Mouse (Mus musculus) intestine, embryonic 15.5 days (tissue): ENCODE results near the gene Bloc1s3. TPM values are rescaled to one million over a fixed set of nuclear protein-coding genes. Genes with fewer than 3 reads are reported as not detected.

ENCODE experiments used
- ATAC-seq: fragments of 200-750 bp; cut with Nextera tagmentation; 2 replicates; pipeline ENCODE4 v1.8.0; 2017; ENCODE audit warnings: moderate TSS enrichment, moderate library complexity
- H3K27ac ChIP-seq: fragments of 300-500 bp; sonication (generic); 2 replicates; pipeline ENCODE4 v1.5.1; 2015; ENCODE audit warnings: mild to moderate bottlenecking, inconsistent platforms
- H3K27me3 ChIP-seq: fragments of 300-500 bp; sonication (generic); replicated peaks from 2 replicates; pipeline ENCODE4 v1.6.1; 2015; ENCODE audit warnings: inconsistent platforms
- H3K36me3 ChIP-seq: fragments of 300-500 bp; sonication (generic); 2 replicates; pipeline ENCODE4 v1.6.1; 2015; ENCODE audit warnings: inconsistent platforms
- H3K4me1 ChIP-seq: fragments of 300-500 bp; sonication (generic); replicated peaks from 2 replicates; pipeline ENCODE4 v1.6.1; 2015; ENCODE audit warnings: inconsistent platforms
- H3K4me2 ChIP-seq: fragments of 300-500 bp; sonication (generic); replicated peaks from 2 replicates; pipeline ENCODE4 v1.6.1; 2015; ENCODE audit warnings: mild to moderate bottlenecking, inconsistent platforms
- H3K4me3 ChIP-seq: fragments of 300-500 bp; sonication (generic); replicated peaks from 2 replicates; pipeline ENCODE4 v1.5.1; 2015; ENCODE audit warnings: inconsistent platforms
- H3K9ac ChIP-seq: fragments of 300-500 bp; sonication (generic); 2 replicates; pipeline ENCODE4 v1.6.1; 2015; ENCODE audit warnings: inconsistent platforms
- H3K9me3 ChIP-seq: fragments of 300-500 bp; sonication (generic); 2 replicates; pipeline ENCODE4 v1.6.1; 2016; ENCODE audit warnings: inconsistent platforms
- WGBS: fragments of 180-500 bp; shearing (Covaris S2); methylation state at CpG from one replicate; pipeline ENCODE4 v1.1.7; 2015; 5-methylcytosine and 5-hydroxymethylcytosine counted together
- polyA plus RNA-seq: library from polyadenylated mRNA; unstranded; fragments of >200 nt; fragmentation: Nextera tagmentation; extraction: Ambion mirVana; gene quantifications from 2 replicates; pipeline ENCODE4 v1.2.1, GENCODE M21; 2015

Bloc1s3 gene
- polyA plus RNA-seq, 1 experiment from 2014 or later, result 2.2 TPM

- peak overlapping the region; percentile 71 for H3K27ac ChIP-seq
- no peaks in the 10 kb centered on the region for H3K9me3 ChIP-seq
- peak overlapping the region; percentile 92 for H3K4me3 ChIP-seq
- 0% methylated on average over 27 of the region's 31 CpGs for WGBS
- H3K9ac ChIP-seq, result peak overlapping the region; percentile 90
- H3K4me2 ChIP-seq, result peak overlapping the region; percentile 95
- H3K36me3 ChIP-seq, result peaks cover 3% of the 10 kb centered on the region; the same call in 1 of the 2 replicates
- no peaks in the 10 kb centered on the region for H3K27me3 ChIP-seq
- H3K4me1 ChIP-seq, result peaks cover 16% of the 10 kb centered on the region
- peak; percentile 76 for ATAC-seq
Measured at GRCm38 (mm10) chr7:19458072-19458486, 50.1 kb downstream of the Bloc1s3 start.

- no peaks in the 10 kb centered on the region for H3K27me3 ChIP-seq
- H3K4me1 ChIP-seq, result peaks cover 16% of the 10 kb centered on the region
- H3K4me2 ChIP-seq, result peak overlapping the region; percentile 95
- peaks cover 3% of the 10 kb centered on the region; the same call in 1 of the 2 replicates for H3K36me3 ChIP-seq
- WGBS, result 6% methylated on average over 14 of the region's 14 CpGs
- H3K9me3 ChIP-seq, result no peaks in the 10 kb centered on the region
- peak overlapping the region; percentile 90 for H3K9ac ChIP-seq
- H3K4me3 ChIP-seq, result peak overlapping the region; percentile 92
- peak; percentile 26; the same call in 1 of the 2 replicates for ATAC-seq
- peak overlapping the region; percentile 71 for H3K27ac ChIP-seq
Measured at GRCm38 (mm10) chr7:19457414-19458071, 50.6 kb downstream of the Bloc1s3 start.

DNA sequence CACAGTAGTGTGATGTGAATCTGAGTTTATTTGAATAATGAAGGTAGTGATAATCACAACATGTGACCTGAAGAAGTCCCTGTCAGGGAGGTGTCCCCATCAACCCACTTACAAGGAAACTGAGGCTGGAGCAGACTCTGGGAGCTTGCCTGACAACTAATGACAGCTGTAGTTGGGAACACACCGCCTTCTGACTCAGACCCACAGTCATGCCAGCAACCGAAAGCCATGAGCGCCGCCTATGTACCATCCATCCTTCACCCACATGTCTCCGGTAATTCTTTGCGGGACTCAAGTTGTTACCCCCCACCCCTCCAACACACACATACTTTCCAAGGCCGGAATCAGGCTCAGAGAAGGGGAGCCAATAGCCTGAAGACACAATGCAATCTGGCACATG lies 51.5 kb downstream of the Bloc1s3 start:
- peak overlapping the region; percentile 92; the same call in 1 of the 2 replicates for H3K4me3 ChIP-seq
- H3K4me2 ChIP-seq, result peak overlapping the region; percentile 95
- H3K27ac ChIP-seq, result no peak overlapping the region
- H3K36me3 ChIP-seq, result peaks cover 3% of the 10 kb centered on the region; the same call in 1 of the 2 replicates
- WGBS, result 91% methylated on average over 7 of the region's 7 CpGs
- no peak for ATAC-seq
- peaks cover 16% of the 10 kb centered on the region for H3K4me1 ChIP-seq
- 0 out of 2 replicates have a peak overlapping the region, but pooled peaks have one; percentile 90 for H3K9ac ChIP-seq
- H3K9me3 ChIP-seq, result no peaks in the 10 kb centered on the region
- no peaks in the 10 kb centered on the region for H3K27me3 ChIP-seq

DNA sequence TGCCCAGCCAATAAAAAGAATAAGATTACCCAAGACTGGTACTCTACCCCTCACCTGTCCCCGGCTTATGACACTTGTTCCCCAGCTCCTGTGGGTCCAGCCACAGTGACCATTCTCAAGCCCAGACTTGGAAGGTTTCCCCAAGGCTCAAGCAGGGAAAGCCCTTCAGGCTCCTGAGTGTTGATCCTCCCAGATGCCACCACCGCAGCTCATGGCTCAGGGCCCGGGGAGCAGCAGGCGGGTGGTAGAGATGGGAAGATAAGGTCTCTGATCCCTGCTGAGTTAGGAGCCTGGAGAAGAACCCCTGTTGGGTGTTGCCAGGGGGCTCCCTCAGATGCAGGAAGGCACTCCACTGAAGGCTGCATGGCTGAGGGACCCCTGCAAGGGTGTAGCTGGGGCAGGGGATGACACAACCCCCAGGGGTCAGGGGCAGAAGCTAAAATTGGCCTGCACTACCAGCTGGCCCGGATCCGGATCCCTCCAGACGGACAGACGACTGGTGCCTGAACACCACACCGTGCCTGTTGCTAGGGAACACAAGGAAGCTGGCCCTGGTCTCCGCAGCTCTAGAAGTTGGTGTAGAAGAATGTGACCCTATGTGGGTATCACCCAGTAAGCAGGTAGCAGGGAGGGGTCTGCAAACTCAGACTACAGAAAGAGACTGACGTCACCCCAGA lies 52.2 kb downstream of the Bloc1s3 start:
- H3K36me3 ChIP-seq, result peaks cover 5% of the 10 kb centered on the region; the same call in 1 of the 2 replicates
- no peak overlapping the region for H3K4me3 ChIP-seq
- H3K4me2 ChIP-seq, result no peak overlapping the region
- no peaks in the 10 kb centered on the region for H3K9me3 ChIP-seq
- no peak overlapping the region for H3K27ac ChIP-seq
- H3K9ac ChIP-seq, result 0 out of 2 replicates have a peak overlapping the region, but pooled peaks have one; percentile 90
- no peaks in the 10 kb centered on the region for H3K27me3 ChIP-seq
- WGBS, result 75% methylated on average over 11 of the region's 11 CpGs
- H3K4me1 ChIP-seq, result peaks cover 16% of the 10 kb centered on the region
- ATAC-seq, result no peak

DNA sequence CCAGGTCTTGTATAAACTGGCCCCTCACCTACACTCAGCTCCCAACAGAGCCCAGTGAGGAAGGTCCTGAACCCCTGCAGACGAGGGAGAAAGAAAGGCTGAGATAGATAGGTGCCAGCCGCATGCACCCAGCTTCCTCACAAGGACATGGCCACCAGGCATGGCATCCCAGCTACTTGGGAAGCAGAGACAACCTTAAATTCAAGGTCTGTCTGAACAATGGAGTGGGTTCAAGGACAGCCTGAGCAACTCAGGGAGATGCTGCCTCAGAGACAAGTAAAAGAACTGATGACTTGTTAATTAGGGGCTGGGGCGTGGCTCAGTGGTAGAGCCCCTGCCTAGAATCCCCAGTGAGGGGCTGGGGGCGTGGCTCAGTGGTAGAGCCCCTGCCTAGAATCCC lies 53.0 kb downstream of the Bloc1s3 start:
- H3K4me1 ChIP-seq, result peaks cover 16% of the 10 kb centered on the region
- 93% methylated on average over 4 of the region's 4 CpGs for WGBS
- H3K4me3 ChIP-seq, result no peak overlapping the region
- no peak overlapping the region for H3K9ac ChIP-seq
- no peaks in the 10 kb centered on the region for H3K9me3 ChIP-seq
- no peak overlapping the region for H3K4me2 ChIP-seq
- peaks cover 9% of the 10 kb centered on the region; the same call in 1 of the 2 replicates for H3K36me3 ChIP-seq
- no peak for ATAC-seq
- H3K27me3 ChIP-seq, result no peaks in the 10 kb centered on the region
- H3K27ac ChIP-seq, result no peak overlapping the region

Other genes with a start within 250 kb of the Bloc1s3 start
- 109 and 114 TPM in 2 replicates for gene Vasp, start 236.6 kb downstream of the Bloc1s3 start, polyA plus RNA-seq
- 0.14 and 0.34 TPM in 2 replicates for gene Ppm1n, start 228.3 kb downstream of the Bloc1s3 start, polyA plus RNA-seq
- gene Rtn2, start 225.7 kb downstream of the Bloc1s3 start, polyA plus RNA-seq, result 11.3 and 12.5 TPM in 2 replicates
- 0.09 and 0.14 TPM in 2 replicates for gene Fosb, start 198.3 kb downstream of the Bloc1s3 start, polyA plus RNA-seq
- 51.6 and 52.0 TPM in 2 replicates for gene Ercc1, start 163.6 kb downstream of the Bloc1s3 start, polyA plus RNA-seq
- gene Cd3eap, start 148.9 kb downstream of the Bloc1s3 start, polyA plus RNA-seq, result 21.7 and 23.4 TPM in 2 replicates
- gene Ppp1r13l, start 148.6 kb downstream of the Bloc1s3 start, polyA plus RNA-seq, result 3.1 and 4.8 TPM in 2 replicates
- gene Ercc2, start 126.4 kb downstream of the Bloc1s3 start, polyA plus RNA-seq, result 16.7 and 17.3 TPM in 2 replicates
- gene Klc3, start 104.3 kb downstream of the Bloc1s3 start, polyA plus RNA-seq, result 3.7 and 4.7 TPM in 2 replicates
- 5.1 and 9.0 TPM in 2 replicates for gene Ckm, start 103.6 kb downstream of the Bloc1s3 start, polyA plus RNA-seq
- 5.8 and 6.1 TPM in 2 replicates for gene Mark4, start 49.5 kb downstream of the Bloc1s3 start, polyA plus RNA-seq
- 0.50 and 0.53 TPM in 2 replicates for gene Exoc3l2, start 45.0 kb downstream of the Bloc1s3 start, polyA plus RNA-seq
- 124 and 137 TPM in 2 replicates for gene Trappc6a, start within 50 bp of the Bloc1s3 start, polyA plus RNA-seq
- 0.10 and 0.11 TPM in 2 replicates for gene Nkpd1, start 9.5 kb upstream of the Bloc1s3 start, polyA plus RNA-seq
- 18.3 and 21.8 TPM in 2 replicates for gene Ppp1r37, start 54.7 kb upstream of the Bloc1s3 start, polyA plus RNA-seq
- 0.63 and 0.95 TPM in 2 replicates for gene Zfp296, start 68.9 kb upstream of the Bloc1s3 start, polyA plus RNA-seq
- gene Gemin7, start 69.2 kb upstream of the Bloc1s3 start, polyA plus RNA-seq, result 131 and 140 TPM in 2 replicates
- 34.2 and 38.3 TPM in 2 replicates for gene Clasrp, start 96.1 kb upstream of the Bloc1s3 start, polyA plus RNA-seq
- 8.0 and 8.6 TPM in 2 replicates for gene Relb, start 121.1 kb upstream of the Bloc1s3 start, polyA plus RNA-seq
- 77.2 and 85.6 TPM in 2 replicates for gene Clptm1, start 156.7 kb upstream of the Bloc1s3 start, polyA plus RNA-seq
- 164 and 258 TPM in 2 replicates for gene Apoc2, start 169.6 kb upstream of the Bloc1s3 start, polyA plus RNA-seq
- gene Gm44805, start 173.1 kb upstream of the Bloc1s3 start, polyA plus RNA-seq, result 0.71 and 1.2 TPM in 2 replicates
- gene Apoc4, start 173.1 kb upstream of the Bloc1s3 start, polyA plus RNA-seq, result 4.7 and 7.0 TPM in 2 replicates
- 27.1 and 34.7 TPM in 2 replicates for gene Apoc1, start 184.3 kb upstream of the Bloc1s3 start, polyA plus RNA-seq
- 296 and 325 TPM in 2 replicates for gene Apoe, start 190.8 kb upstream of the Bloc1s3 start, polyA plus RNA-seq
- 208 and 215 TPM in 2 replicates for gene Tomm40, start 207.1 kb upstream of the Bloc1s3 start, polyA plus RNA-seq
- gene Nectin2, start 242.1 kb upstream of the Bloc1s3 start, polyA plus RNA-seq, result 148 and 154 TPM in 2 replicates